Mouse (Mus musculus) urinary bladder, postnatal 4 days (tissue): ENCODE measurements around the gene Gm28305.

Source experiments
- DNase-seq, 2 experiments: peaks; one replicate each; pipeline ENCODE4 v3.0.0; 2021 to 2022; ENCODE audit warnings: low spot score in 2 of 2

Gm28305 gene

GRCm38 (mm10) chr9:104040362-104040761, at the start of gene Gm28305:
Gene Gm28305, plus strand, starts transcription at chr9:104040662.
- no peak for DNase-seq

GRCm38 (mm10) chr9:103996496-103996895, 44.0 kb upstream of the Gm28305 start:
- DNase-seq, result no peak

GRCm38 (mm10) chr9:104000601-104001000, 39.9 kb upstream of the Gm28305 start:
- no peak for DNase-seq

GRCm38 (mm10) chr9:104001921-104002859, 38.3 kb upstream of the Gm28305 start, which contains the start of gene Nphp3:
Gene Nphp3, plus strand, starts transcription at chr9:104002544.
- DNase-seq, result peak; percentile 99

GRCm38 (mm10) chr9:104002913-104003330, 37.5 kb upstream of the Gm28305 start:
- peak in 1 of 2 experiments; percentile 65 for DNase-seq

- DNase-seq, result no peak
These were observed 25.9 kb upstream of the Gm28305 start for GRCm38 (mm10) chr9:104014526-104014925.

- DNase-seq, result no peak
These were observed 19.4 kb upstream of the Gm28305 start for GRCm38 (mm10) chr9:104021026-104021425.

GRCm38 (mm10) chr9:104027186-104027585, 13.3 kb upstream of the Gm28305 start:
- no peak for DNase-seq

GRCm38 (mm10) chr9:104029861-104030260, 10.6 kb upstream of the Gm28305 start:
- DNase-seq, result no peak

- no peak for DNase-seq
These were observed 6.2 kb upstream of the Gm28305 start for GRCm38 (mm10) chr9:104034231-104034630.

- no peak for DNase-seq
These were observed 5.7 kb upstream of the Gm28305 start for GRCm38 (mm10) chr9:104034718-104035117.

- peak; percentile 46 to 82 for DNase-seq
These were observed 5.0 kb upstream of the Gm28305 start for GRCm38 (mm10) chr9:104035261-104036015.

- DNase-seq, result no peak
These were observed 2.2 kb upstream of the Gm28305 start for GRCm38 (mm10) chr9:104038266-104038665.

GRCm38 (mm10) chr9:104039031-104039695, 1.3 kb upstream of the Gm28305 start:
- no peak for DNase-seq

GRCm38 (mm10) chr9:104039742-104040141, 720 bp upstream of the Gm28305 start:
- DNase-seq, result no peak

- DNase-seq, result no peak
These were observed 3.2 kb downstream of the Gm28305 start for GRCm38 (mm10) chr9:104043676-104044075.

- no peak for DNase-seq
These were observed 10.6 kb downstream of the Gm28305 start for GRCm38 (mm10) chr9:104051028-104051427.

- DNase-seq, result peak; percentile 64 to 68
These were observed 22.2 kb downstream of the Gm28305 start, which contains the start of gene Uba5 for GRCm38 (mm10) chr9:104062430-104063243. Gene Uba5, minus strand, starts transcription at chr9:104063134.

- DNase-seq, result peak; percentile 75 to 79
These were observed 22.9 kb downstream of the Gm28305 start, which contains the start of gene Acad11 for GRCm38 (mm10) chr9:104063244-104063961. Gene Acad11, plus strand, starts transcription at chr9:104063377.

- DNase-seq, result no peak
These were observed 24.1 kb downstream of the Gm28305 start for GRCm38 (mm10) chr9:104064571-104064970.
